Mouse (Mus musculus) lung, embryonic 15.5 days (tissue): ENCODE results near the gene Steap3. TPM values are rescaled to one million over a fixed set of nuclear protein-coding genes. Genes with fewer than 3 reads are reported as not detected.
A peak's percentile ranks its signal among the peaks of the same experiment; 100 is the strongest.

Experiments
- ATAC-seq: fragments of 200-750 bp; cut with Nextera tagmentation; 2 replicates; pipeline ENCODE4 v1.8.0; 2017; ENCODE audit warnings: moderate number of reproducible peaks, borderline replicate concordance; ENCODE audit not compliant: low FRiP score, low TSS enrichment; ENCODE audit errors: extremely low read depth
- H3K27ac ChIP-seq: fragments of 300-500 bp; sonication (generic); 2 replicates; pipeline ENCODE4 v1.5.1; 2015; ENCODE audit warnings: moderate library complexity, mild to moderate bottlenecking, inconsistent platforms
- H3K27me3 ChIP-seq: fragments of 300-500 bp; sonication (generic); 2 replicates; pipeline ENCODE4 v1.6.1; 2015; ENCODE audit warnings: inconsistent platforms
- H3K36me3 ChIP-seq: fragments of 300-500 bp; sonication (generic); 2 replicates; pipeline ENCODE4 v1.6.1; 2015; ENCODE audit warnings: inconsistent platforms
- H3K4me1 ChIP-seq: fragments of 300-500 bp; sonication (generic); 2 replicates; pipeline ENCODE4 v1.6.1; 2015; ENCODE audit warnings: inconsistent platforms
- H3K4me2 ChIP-seq: fragments of 300-500 bp; sonication (generic); 2 replicates; pipeline ENCODE4 v1.6.1; 2015; ENCODE audit warnings: inconsistent platforms, mild to moderate bottlenecking, moderate library complexity
- H3K4me3 ChIP-seq: fragments of 300-500 bp; sonication (generic); 2 replicates; pipeline ENCODE4 v1.5.1; 2015; ENCODE audit warnings: mild to moderate bottlenecking, inconsistent platforms
- H3K9ac ChIP-seq: fragments of 300-500 bp; sonication (generic); 2 replicates; pipeline ENCODE4 v1.6.1; 2015; ENCODE audit warnings: inconsistent platforms
- H3K9me3 ChIP-seq: fragments of 300-500 bp; sonication (generic); 2 replicates; pipeline ENCODE4 v1.6.1; 2016; ENCODE audit warnings: inconsistent platforms
- WGBS: fragments of 180-500 bp; shearing (Covaris S2); methylation state at CpG from one replicate; pipeline ENCODE4 v1.1.7; 2015; 5-methylcytosine and 5-hydroxymethylcytosine counted together
- polyA plus RNA-seq: library from polyadenylated mRNA; unstranded; fragments of >200 nt; fragmentation: Nextera tagmentation; extraction: Ambion mirVana; gene quantifications from 2 replicates; pipeline ENCODE4 v1.2.1, GENCODE M21; 2015

The Steap3 gene
- polyA plus RNA-seq, 1 experiment from 2014 or later, result 3.0 TPM

DNA sequence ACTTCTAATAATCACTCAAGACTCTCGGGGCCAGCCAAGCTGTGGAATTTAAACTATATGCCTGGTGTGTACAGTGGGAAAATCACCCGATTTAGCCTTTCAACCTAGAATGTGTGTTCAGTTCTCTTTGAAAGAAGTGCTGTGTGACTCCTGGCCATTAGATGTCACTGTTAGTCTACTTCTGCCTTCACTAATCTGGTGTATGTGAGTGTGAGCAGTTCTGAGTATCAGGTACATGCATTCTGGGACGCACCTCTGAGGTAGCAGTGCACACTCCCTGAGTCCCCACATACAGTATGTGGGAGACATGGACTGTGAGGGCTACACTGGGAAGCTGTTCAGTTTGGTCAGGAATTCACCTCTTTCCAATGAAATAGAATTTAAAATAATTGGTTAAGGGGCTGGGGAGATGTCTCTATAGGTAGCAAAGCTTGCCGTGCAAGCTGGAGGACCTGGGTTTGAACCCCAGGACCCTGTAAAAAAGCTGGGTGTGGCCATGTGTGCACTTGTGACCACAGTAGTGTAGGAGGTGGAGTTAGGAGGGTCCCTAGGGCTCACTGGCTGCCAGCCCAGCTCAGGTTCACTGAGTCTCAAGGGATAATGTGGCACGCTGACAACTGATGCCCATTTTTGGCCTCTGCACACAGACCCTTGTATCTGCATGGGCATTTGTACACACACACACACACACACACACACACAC is 100.5 kb downstream of the Steap3 start:
- WGBS, result 41% methylated on average over 5 of the region's 5 CpGs
- Histone ChIP-seq H3K27me3 (no peaks in the 10 kb centered on the region), H3K4me3 (no peak overlapping the region), H3K36me3 (no peaks in the 10 kb centered on the region), H3K4me1 (peaks cover 9% of the 10 kb centered on the region), H3K9ac (no peak overlapping the region), H3K4me2 (no peak overlapping the region), H3K27ac (no peak overlapping the region), H3K9me3 (no peaks in the 10 kb centered on the region)
- 0 out of 2 replicates have a peak, but pooled peaks have one; percentile 36 for ATAC-seq

DNA sequence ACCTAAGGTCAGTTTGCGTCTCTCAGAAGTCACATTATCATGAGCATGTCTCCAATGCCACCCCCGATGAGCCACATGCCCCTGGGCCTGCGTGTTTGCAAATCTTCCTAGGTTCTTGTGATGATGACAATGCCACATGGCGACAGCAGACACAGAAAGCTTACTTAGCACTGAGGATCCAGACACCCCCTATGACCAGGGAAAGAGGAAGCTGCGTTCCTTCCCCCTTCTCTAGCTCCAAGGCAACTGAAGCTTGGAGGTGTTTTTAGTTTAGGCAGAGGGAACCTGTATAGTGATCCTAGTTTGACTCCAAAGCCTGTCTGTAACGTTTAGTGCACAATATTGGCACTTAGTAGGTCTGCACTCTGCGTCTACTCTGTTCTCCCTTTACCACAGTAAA is 102.2 kb downstream of the Steap3 start:
- Histone ChIP-seq H3K9me3 (no peaks in the 10 kb centered on the region), H3K36me3 (no peaks in the 10 kb centered on the region), H3K9ac (no peak overlapping the region), H3K27me3 (no peaks in the 10 kb centered on the region), H3K4me3 (no peak overlapping the region), H3K4me1 (no peaks in the 10 kb centered on the region; the same call in 1 of the 2 replicates), H3K4me2 (no peak overlapping the region), H3K27ac (no peak overlapping the region)
- ATAC-seq, result no peak
- 83% methylated on average over 7 of the region's 7 CpGs for WGBS

- ATAC-seq, result no peak
- H3K9me3 ChIP-seq, result no peaks in the 10 kb centered on the region
- no peak overlapping the region for H3K4me3 ChIP-seq
- H3K36me3 ChIP-seq, result no peaks in the 10 kb centered on the region
- no peak overlapping the region for H3K27ac ChIP-seq
- WGBS, result 86% methylated on average over 7 of the region's 7 CpGs
- no peaks in the 10 kb centered on the region; the same call in 1 of the 2 replicates for H3K4me1 ChIP-seq
- no peak overlapping the region for H3K9ac ChIP-seq
- H3K4me2 ChIP-seq, result no peak overlapping the region
- no peaks in the 10 kb centered on the region for H3K27me3 ChIP-seq
Measured at GRCm38 (mm10) chr1:120168674-120169073, 103.8 kb downstream of the Steap3 start.

DNA sequence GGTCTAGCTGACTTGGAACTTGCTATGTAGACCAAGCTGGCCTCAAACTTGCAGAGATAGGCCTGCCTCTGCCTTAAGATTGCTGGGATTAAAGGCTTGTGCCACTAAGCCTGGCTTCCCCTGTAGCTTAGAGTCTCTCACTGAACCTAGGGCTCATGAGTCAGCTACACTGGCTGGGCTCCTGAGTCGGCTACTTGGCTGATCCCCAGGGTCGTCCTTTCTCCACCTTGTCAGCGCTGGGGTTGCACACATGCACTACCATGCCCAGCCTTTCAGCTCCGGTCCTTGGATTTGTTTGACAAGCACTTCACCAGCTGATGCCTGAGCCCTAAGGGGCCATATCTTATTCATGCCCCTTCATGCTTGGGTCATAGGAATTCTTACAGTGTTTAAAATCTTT is 104.5 kb downstream of the Steap3 start:
- no peaks in the 10 kb centered on the region for H3K9me3 ChIP-seq
- H3K4me1 ChIP-seq, result no peaks in the 10 kb centered on the region; the same call in 1 of the 2 replicates
- no peaks in the 10 kb centered on the region for H3K36me3 ChIP-seq
- no peak for ATAC-seq
- H3K27me3 ChIP-seq, result no peaks in the 10 kb centered on the region
- no peak overlapping the region for H3K9ac ChIP-seq
- no peak overlapping the region for H3K4me3 ChIP-seq
- no peak overlapping the region for H3K4me2 ChIP-seq
- no peak overlapping the region for H3K27ac ChIP-seq
- 42% methylated on average over 4 of the region's 4 CpGs for WGBS

GRCm38 (mm10) chr1:120162616-120163015 is 109.9 kb downstream of the Steap3 start:
- no peaks in the 10 kb centered on the region for H3K27me3 ChIP-seq
- no peak overlapping the region for H3K9ac ChIP-seq
- H3K27ac ChIP-seq, result no peak overlapping the region
- no peaks in the 10 kb centered on the region for H3K9me3 ChIP-seq
- H3K4me2 ChIP-seq, result no peak overlapping the region
- H3K36me3 ChIP-seq, result no peaks in the 10 kb centered on the region
- WGBS, result 55% methylated on average over 1 of the region's 1 CpGs
- H3K4me1 ChIP-seq, result peaks cover 4% of the 10 kb centered on the region; the same call in 1 of the 2 replicates
- no peak overlapping the region for H3K4me3 ChIP-seq
- no peak for ATAC-seq

- WGBS, result 88% methylated on average over 5 of the region's 5 CpGs
- Histone ChIP-seq H3K36me3 (no peaks in the 10 kb centered on the region), H3K4me3 (no peak overlapping the region), H3K9me3 (no peaks in the 10 kb centered on the region), H3K27me3 (no peaks in the 10 kb centered on the region), H3K9ac (no peak overlapping the region), H3K4me2 (no peak overlapping the region), H3K4me1 (peaks cover 4% of the 10 kb centered on the region; the same call in 1 of the 2 replicates), H3K27ac (no peak overlapping the region)
- no peak for ATAC-seq
Measured at GRCm38 (mm10) chr1:120161502-120161901, 111.0 kb downstream of the Steap3 start.

DNA sequence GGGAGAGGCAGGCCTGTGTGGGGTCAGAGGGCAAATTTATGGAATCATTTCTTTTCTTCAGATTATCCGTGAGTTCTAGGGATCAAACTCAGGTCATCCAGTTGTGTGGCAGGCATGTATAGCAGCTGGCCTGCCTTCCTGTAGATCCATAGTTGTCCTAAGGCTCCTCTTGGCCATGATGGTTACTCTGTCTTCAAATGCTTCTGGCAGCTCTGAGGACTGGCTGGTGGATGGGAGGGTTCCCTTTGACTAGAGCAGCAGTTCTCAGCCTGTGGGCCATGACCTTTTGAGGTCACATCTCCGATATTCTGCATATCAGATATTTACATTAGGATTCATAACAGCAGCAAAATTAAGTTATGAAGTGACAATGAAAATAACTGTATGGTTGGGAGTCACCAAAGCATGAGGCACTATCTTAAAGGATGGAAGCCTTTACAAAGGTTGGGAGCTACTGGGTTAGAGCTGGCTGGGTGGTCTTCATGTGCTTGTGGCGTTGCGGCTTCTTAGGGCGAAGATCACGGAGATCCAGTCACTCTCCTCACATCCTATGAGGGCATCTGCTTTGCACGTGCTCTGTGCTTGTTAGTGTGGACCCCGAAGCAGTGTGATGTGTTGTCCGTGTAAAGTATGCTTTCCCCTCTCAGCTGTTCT is 113.9 kb downstream of the Steap3 start:
- 44% methylated on average over 9 of the region's 9 CpGs for WGBS
- Histone ChIP-seq H3K27ac (no peak overlapping the region), H3K4me1 (peaks cover 4% of the 10 kb centered on the region; the same call in 1 of the 2 replicates), H3K4me3 (no peak overlapping the region), H3K4me2 (no peak overlapping the region), H3K27me3 (no peaks in the 10 kb centered on the region), H3K9me3 (no peaks in the 10 kb centered on the region), H3K9ac (no peak overlapping the region), H3K36me3 (no peaks in the 10 kb centered on the region)
- ATAC-seq, result peak; percentile 88

DNA sequence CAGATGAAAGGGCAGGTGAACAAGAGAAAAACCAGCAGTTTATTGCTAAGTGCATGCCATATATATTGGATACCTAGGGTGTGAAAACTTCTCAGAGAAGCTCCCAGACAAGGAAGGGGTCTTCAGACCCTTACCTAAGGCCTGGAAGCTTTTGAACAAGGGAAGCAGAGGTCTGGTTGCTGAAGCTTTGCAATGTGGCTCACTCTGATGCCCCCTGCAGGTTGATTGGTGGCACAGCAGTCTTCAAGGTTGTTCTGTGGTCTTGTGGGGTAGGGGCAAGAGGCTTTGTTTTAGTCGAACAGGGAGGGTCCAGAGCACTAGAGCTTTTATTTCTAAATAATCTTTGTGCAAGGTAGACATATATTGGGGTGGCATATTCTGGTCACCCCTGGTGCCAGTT is 117.2 kb downstream of the Steap3 start:
- Histone ChIP-seq H3K36me3 (no peaks in the 10 kb centered on the region), H3K27ac (no peak overlapping the region), H3K4me1 (peaks cover 4% of the 10 kb centered on the region; the same call in 1 of the 2 replicates), H3K4me3 (no peak overlapping the region), H3K9ac (no peak overlapping the region), H3K27me3 (no peaks in the 10 kb centered on the region), H3K4me2 (no peak overlapping the region), H3K9me3 (no peaks in the 10 kb centered on the region)
- no peak for ATAC-seq
- WGBS, result 21% methylated on average over 1 of the region's 1 CpGs

- Histone ChIP-seq H3K4me2 (no peak overlapping the region), H3K4me3 (no peak overlapping the region), H3K4me1 (peaks cover 4% of the 10 kb centered on the region; the same call in 1 of the 2 replicates), H3K36me3 (no peaks in the 10 kb centered on the region), H3K27me3 (no peaks in the 10 kb centered on the region), H3K27ac (no peak overlapping the region), H3K9ac (no peak overlapping the region), H3K9me3 (no peaks in the 10 kb centered on the region)
- no peak for ATAC-seq
Measured at GRCm38 (mm10) chr1:120154232-120154631, 118.3 kb downstream of the Steap3 start.

- Histone ChIP-seq H3K27ac (no peak overlapping the region), H3K4me2 (no peak overlapping the region), H3K4me1 (no peaks in the 10 kb centered on the region), H3K4me3 (no peak overlapping the region), H3K27me3 (no peaks in the 10 kb centered on the region), H3K9ac (no peak overlapping the region), H3K9me3 (no peaks in the 10 kb centered on the region), H3K36me3 (no peaks in the 10 kb centered on the region)
- ATAC-seq, result no peak; the same call in 1 of the 2 replicates
Measured at GRCm38 (mm10) chr1:120146994-120147393, 125.5 kb downstream of the Steap3 start.

- ATAC-seq, result no peak
- 87% methylated on average over 8 of the region's 8 CpGs for WGBS
- H3K4me2 ChIP-seq, result no peak overlapping the region
- H3K36me3 ChIP-seq, result no peaks in the 10 kb centered on the region
- no peak overlapping the region for H3K4me3 ChIP-seq
- H3K27ac ChIP-seq, result no peak overlapping the region
- H3K9ac ChIP-seq, result no peak overlapping the region
- no peaks in the 10 kb centered on the region for H3K9me3 ChIP-seq
- H3K27me3 ChIP-seq, result no peaks in the 10 kb centered on the region
- no peaks in the 10 kb centered on the region for H3K4me1 ChIP-seq
Measured at GRCm38 (mm10) chr1:120145527-120146216, 126.8 kb downstream of the Steap3 start.

DNA sequence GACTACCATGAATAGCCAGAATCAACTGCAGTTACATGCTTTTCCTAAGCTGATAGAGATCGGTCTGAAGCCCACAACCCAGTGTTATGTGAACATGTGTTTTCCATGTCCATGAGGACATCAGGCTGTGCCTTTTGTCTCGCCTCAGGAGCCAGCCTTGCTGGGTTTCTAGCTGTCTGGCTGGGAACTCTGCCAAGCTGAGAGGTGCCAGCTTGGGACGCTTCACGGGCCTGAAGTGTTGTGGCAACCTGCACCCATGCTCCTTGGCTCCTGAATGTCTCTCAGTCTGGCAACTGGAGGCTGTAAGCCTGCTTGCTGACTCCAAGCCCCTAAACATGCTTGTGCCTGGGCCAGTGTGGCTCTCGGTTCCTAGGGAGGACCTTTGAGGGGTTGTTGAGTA is 130.0 kb downstream of the Steap3 start:
- H3K27ac ChIP-seq, result no peak overlapping the region
- no peaks in the 10 kb centered on the region for H3K36me3 ChIP-seq
- ATAC-seq, result no peak
- H3K4me3 ChIP-seq, result no peak overlapping the region
- H3K4me2 ChIP-seq, result no peak overlapping the region
- H3K4me1 ChIP-seq, result no peaks in the 10 kb centered on the region
- no peaks in the 10 kb centered on the region for H3K27me3 ChIP-seq
- no peaks in the 10 kb centered on the region for H3K9me3 ChIP-seq
- H3K9ac ChIP-seq, result no peak overlapping the region
- WGBS, result 57% methylated on average over 5 of the region's 5 CpGs
